Mouse (Mus musculus) lung, postnatal 0 days (tissue): ENCODE results near the gene Rspo1. TPM values are rescaled to one million over a fixed set of nuclear protein-coding genes. Genes with fewer than 3 reads are reported as not detected.
A peak's percentile ranks its signal among the peaks of the same experiment; 100 is the strongest.

Source experiments
- ATAC-seq: fragments of 200-750 bp; cut with Nextera tagmentation; 2 replicates; pipeline ENCODE4 v1.8.0; 2017; ENCODE audit warnings: moderate library complexity
- DNase-seq: peaks from one replicate; pipeline ENCODE4 v3.0.0-alpha.2; 2016; ENCODE audit warnings: low spot score
- H3K27ac ChIP-seq: fragments of 300-500 bp; sonication (generic); 2 replicates; pipeline ENCODE4 v1.5.1; 2014; ENCODE audit warnings: antibody characterized with exemption, mild to moderate bottlenecking, low read length, mixed read lengths
- H3K27me3 ChIP-seq: fragments of 300-500 bp; sonication (generic); replicated peaks from 2 replicates; pipeline ENCODE4 v1.6.1; 2014; ENCODE audit warnings: low read length, mixed read lengths; ENCODE audit not compliant: insufficient read depth
- H3K36me3 ChIP-seq: fragments of 300-500 bp; sonication (generic); 2 replicates; pipeline ENCODE4 v1.6.1; 2014; ENCODE audit warnings: low read length, mixed read lengths; ENCODE audit not compliant: insufficient read depth
- H3K4me1 ChIP-seq: fragments of 300-500 bp; sonication (generic); 2 replicates; pipeline ENCODE4 v1.6.1; 2014; ENCODE audit warnings: antibody characterized with exemption, low read depth, low read length, mixed read lengths; ENCODE audit not compliant: insufficient read depth
- H3K4me2 ChIP-seq: fragments of 300-500 bp; sonication (generic); replicated peaks from 2 replicates; pipeline ENCODE4 v1.6.1; 2014; ENCODE audit warnings: low read depth, mild to moderate bottlenecking, low read length, moderate library complexity, mixed read lengths
- H3K4me3 ChIP-seq: fragments of 300-500 bp; sonication (generic); 2 replicates; pipeline ENCODE4 v1.5.1; 2014; ENCODE audit warnings: low read depth, low read length
- H3K9ac ChIP-seq: fragments of 300-500 bp; sonication (generic); replicated peaks from 2 replicates; pipeline ENCODE4 v1.6.1; 2014; ENCODE audit warnings: low read depth, mild to moderate bottlenecking
- H3K9me3 ChIP-seq: fragments of 300-500 bp; sonication (generic); 2 replicates; pipeline ENCODE4 v1.6.1; 2016; ENCODE audit warnings: low read length, mixed read lengths
- CTCF ChIP-seq: IDR thresholded peaks from 2 replicates; pipeline ENCODE4 v1.5.1; 2016; ENCODE audit warnings: antibody characterized with exemption, mild to moderate bottlenecking
- EP300 ChIP-seq: IDR thresholded peaks from 2 replicates; pipeline ENCODE4 v1.6.1; 2016; ENCODE audit warnings: antibody characterized with exemption, mild to moderate bottlenecking, control low read depth
- WGBS: fragments of 180-500 bp; shearing (Covaris S2); extraction: QIAGEN DNeasy Blood & Tissue Kit; methylation state at CpG from one replicate; pipeline ENCODE4 v1.1.7; 2014; 5-methylcytosine and 5-hydroxymethylcytosine counted together
- polyA plus RNA-seq: library from polyadenylated mRNA; unstranded; fragments of >200 nt; fragmentation: Nextera tagmentation; extraction: Ambion mirVana; gene quantifications from 2 replicates; pipeline ENCODE4 v1.2.1, GENCODE M21; 2015

The Rspo1 gene
- polyA plus RNA-seq, 1 experiment from 2014 or later = 6.5 TPM

DNA sequence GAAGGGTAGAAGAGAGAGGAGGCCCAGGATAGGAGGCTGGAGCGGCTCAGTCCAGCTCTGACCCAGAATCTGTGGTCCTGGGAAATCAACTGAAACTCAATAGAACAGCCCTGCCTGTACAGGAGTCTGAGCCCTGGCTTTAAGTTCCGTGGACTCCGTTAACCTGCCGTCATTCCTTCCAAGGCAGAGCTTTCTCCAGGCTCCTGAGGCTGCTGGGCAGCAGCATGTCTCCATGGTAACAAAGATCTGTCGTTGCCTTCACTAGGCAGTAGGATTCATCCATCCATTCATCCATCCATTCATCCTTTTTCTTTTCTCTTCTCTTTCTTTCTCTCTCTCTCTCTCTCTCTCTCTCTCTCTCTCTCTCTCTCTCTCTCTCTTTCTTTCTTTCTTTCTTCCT, 15.6 kb upstream of the Rspo1 start:
- Histone ChIP-seq H3K27me3 (no peaks in the 10 kb centered on the region), H3K36me3 (no peaks in the 10 kb centered on the region), H3K27ac (no peak overlapping the region), H3K9me3 (no peaks in the 10 kb centered on the region), H3K4me2 (no peak overlapping the region), H3K4me3 (no peak overlapping the region), H3K9ac (no peak overlapping the region), H3K4me1 (no peaks in the 10 kb centered on the region)
- ATAC-seq = no peak
- 36% methylated on average over 5 of the region's 5 CpGs for WGBS
- TF ChIP-seq EP300 (no peak), CTCF (no peak)
- no peak for DNase-seq

- Histone ChIP-seq H3K4me1 (no peaks in the 10 kb centered on the region), H3K4me2 (no peak overlapping the region), H3K9me3 (no peaks in the 10 kb centered on the region), H3K36me3 (no peaks in the 10 kb centered on the region), H3K9ac (no peak overlapping the region), H3K4me3 (no peak overlapping the region), H3K27ac (no peak overlapping the region), H3K27me3 (no peaks in the 10 kb centered on the region)
- WGBS = 70% methylated on average over 8 of the region's 8 CpGs
- DNase-seq (no peak), ATAC-seq (no peak)
- no peak for TF ChIP-seq EP300
- no peak for TF ChIP-seq CTCF
Measured at GRCm38 (mm10) chr4:124971094-124971493, 15.1 kb upstream of the Rspo1 start.

GRCm38 (mm10) chr4:124972316-124972715, 13.9 kb upstream of the Rspo1 start:
- no peaks in the 10 kb centered on the region for H3K9me3 ChIP-seq
- H3K4me1 ChIP-seq = no peaks in the 10 kb centered on the region
- H3K27ac ChIP-seq = no peak overlapping the region
- H3K27me3 ChIP-seq = no peaks in the 10 kb centered on the region
- H3K36me3 ChIP-seq = no peaks in the 10 kb centered on the region
- H3K4me3 ChIP-seq = no peak overlapping the region
- no peak overlapping the region for H3K9ac ChIP-seq
- ATAC-seq (no peak), DNase-seq (no peak)
- H3K4me2 ChIP-seq = no peak overlapping the region
- WGBS = 41% methylated on average over 9 of the region's 9 CpGs
- TF ChIP-seq EP300 = no peak
- TF ChIP-seq CTCF = no peak

GRCm38 (mm10) chr4:124973296-124973695, 12.9 kb upstream of the Rspo1 start:
- Histone ChIP-seq H3K36me3 (no peaks in the 10 kb centered on the region), H3K27ac (no peak overlapping the region), H3K27me3 (no peaks in the 10 kb centered on the region), H3K4me2 (no peak overlapping the region), H3K9me3 (no peaks in the 10 kb centered on the region), H3K4me1 (no peaks in the 10 kb centered on the region), H3K9ac (no peak overlapping the region), H3K4me3 (no peak overlapping the region)
- WGBS = 60% methylated on average over 2 of the region's 2 CpGs
- DNase-seq (no peak), ATAC-seq (no peak)
- no peak for TF ChIP-seq CTCF
- TF ChIP-seq EP300 = no peak

GRCm38 (mm10) chr4:124978201-124978600, 8.0 kb upstream of the Rspo1 start:
- ATAC-seq = peak; percentile 44; the same call in 1 of the 2 replicates
- TF ChIP-seq CTCF (no peak), EP300 (no peak)

GRCm38 (mm10) chr4:124983893-124984526, 2.2 kb upstream of the Rspo1 start:
- 16% methylated on average over 9 of the region's 9 CpGs for WGBS
- ATAC-seq (no peak), DNase-seq (no peak)
- H3K36me3 ChIP-seq = no peaks in the 10 kb centered on the region
- H3K9ac ChIP-seq = no peak overlapping the region
- TF ChIP-seq CTCF (peak; percentile 50), EP300 (no peak)
- no peaks in the 10 kb centered on the region for H3K9me3 ChIP-seq
- peaks cover 24% of the 10 kb centered on the region for H3K27me3 ChIP-seq
- no peak overlapping the region for H3K4me3 ChIP-seq
- no peaks in the 10 kb centered on the region for H3K4me1 ChIP-seq
- no peak overlapping the region for H3K27ac ChIP-seq
- no peak overlapping the region for H3K4me2 ChIP-seq

More at GRCm38 (mm10) chr4:124978201-124978600, 8.0 kb upstream of the Rspo1 start:
- no peaks in the 10 kb centered on the region for H3K9me3 ChIP-seq
- 32% methylated on average over 5 of the region's 5 CpGs for WGBS
- H3K9ac ChIP-seq = no peak overlapping the region
- H3K4me3 ChIP-seq = no peak overlapping the region
- H3K4me2 ChIP-seq = no peak overlapping the region
- H3K27me3 ChIP-seq = peaks cover 3% of the 10 kb centered on the region; the same call in 1 of the 2 replicates
- DNase-seq = peak; percentile 54
- H3K27ac ChIP-seq = no peak overlapping the region
- H3K36me3 ChIP-seq = no peaks in the 10 kb centered on the region
- H3K4me1 ChIP-seq = no peaks in the 10 kb centered on the region
